Mouse (Mus musculus) C2C12 (cell line): ENCODE results near the gene Gse1.

Experiments used
- CEBPB ChIP-seq: IDR thresholded peaks from one replicate; pipeline ENCODE4 v1.6.1; 2011; ENCODE audit warnings: low read depth, mild to moderate bottlenecking, control low read depth, moderate library complexity
- CTCF ChIP-seq: IDR thresholded peaks from one replicate; pipeline ENCODE4 v1.5.1; 2011; ENCODE audit not compliant: control insufficient read depth, insufficient read depth, insufficient read length
- FOSL1 ChIP-seq: IDR thresholded peaks from one replicate; pipeline ENCODE4 v1.8.0; 2011; ENCODE audit warnings: mild to moderate bottlenecking, low read length; ENCODE audit not compliant: poor library complexity, insufficient read depth, severe bottlenecking
- MAX ChIP-seq: IDR thresholded peaks from one replicate; pipeline ENCODE4 v1.6.1; 2011; ENCODE audit warnings: mild to moderate bottlenecking, control low read depth
- MYOD1 ChIP-seq: IDR thresholded peaks from one replicate; pipeline ENCODE4 v1.6.1; 2011; ENCODE audit warnings: low read depth; ENCODE audit not compliant: control insufficient read depth, insufficient read length
- MYOG ChIP-seq: IDR thresholded peaks from one replicate; pipeline ENCODE4 v1.6.1; 2011; ENCODE audit not compliant: control insufficient read depth, insufficient read length; ENCODE audit errors: extremely low read depth
- USF1 ChIP-seq: IDR thresholded peaks from one replicate; pipeline ENCODE4 v1.6.1; 2011; ENCODE audit warnings: low read depth, mild to moderate bottlenecking, control low read depth, moderate library complexity

DNA sequence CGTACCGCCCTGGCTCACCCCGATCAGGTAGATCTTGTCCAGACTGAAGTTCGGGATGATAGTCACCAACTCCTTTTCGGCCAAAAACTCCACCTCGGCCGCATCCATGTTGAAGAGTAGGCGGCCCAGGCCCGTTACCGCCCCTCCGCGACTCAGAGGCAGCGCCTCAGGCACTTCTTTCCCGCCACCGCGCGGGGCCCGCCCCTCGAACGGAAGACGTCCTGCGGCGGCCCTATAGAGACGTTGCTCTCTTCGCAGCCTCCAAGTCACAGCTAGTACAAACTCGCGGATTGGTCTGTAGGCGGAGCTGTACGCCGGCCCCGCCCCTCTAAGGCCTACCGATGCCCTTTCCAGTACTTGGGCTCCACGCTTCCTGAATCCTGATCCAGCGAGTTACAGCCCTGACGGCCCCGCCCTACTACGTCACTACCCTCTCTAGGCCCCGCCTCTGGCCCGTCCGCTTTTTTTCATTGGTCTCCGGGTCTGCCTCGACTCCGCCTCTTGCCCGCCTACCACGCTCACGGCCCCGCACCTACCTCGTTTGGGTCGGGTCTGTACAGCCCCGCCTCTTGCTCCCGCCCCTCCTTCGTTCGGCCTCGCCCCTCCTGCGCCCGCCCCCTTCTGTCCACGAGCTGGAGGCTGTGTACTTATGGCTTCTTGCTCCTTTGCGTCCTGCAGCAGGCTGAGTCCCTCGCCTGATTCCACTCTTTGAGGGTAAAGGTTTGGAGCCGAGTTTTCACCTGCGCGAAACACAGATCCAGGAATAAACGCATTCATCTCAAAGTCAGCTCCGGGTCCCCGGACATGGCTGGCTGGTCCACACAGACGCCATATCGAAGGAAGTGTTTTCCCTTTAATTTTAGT is 360.9 kb downstream of the Gse1 start, which contains the start of gene Gins2:
- TF ChIP-seq CTCF (no peak), MAX (peak; percentile 38), USF1 (no peak), MYOD1 (no peak), MYOG (no peak), FOSL1 (no peak), CEBPB (no peak)
